Mouse (Mus musculus) heart, adult 2 months (tissue): ENCODE results near the gene St6gal2.

Experiments used
- CTCF ChIP-seq: fragments of 200-600 bp; IDR thresholded peaks from 2 replicates; pipeline ENCODE4 v1.8.1; 2022; ENCODE audit warnings: antibody characterized with exemption, mild to moderate bottlenecking, moderate library complexity
- EP300 ChIP-seq: fragments of 200-500 bp; IDR thresholded peaks from 2 replicates; pipeline ENCODE4 v1.6.1; 2011; ENCODE audit warnings: low read depth, low read length, control low read depth; ENCODE audit not compliant: insufficient read depth
- POLR2A ChIP-seq: fragments of 200-500 bp; IDR thresholded peaks from 2 replicates; pipeline ENCODE4 v1.6.1; 2011; ENCODE audit warnings: mild to moderate bottlenecking, low read depth, low read length, control low read depth; ENCODE audit not compliant: insufficient read depth

DNA sequence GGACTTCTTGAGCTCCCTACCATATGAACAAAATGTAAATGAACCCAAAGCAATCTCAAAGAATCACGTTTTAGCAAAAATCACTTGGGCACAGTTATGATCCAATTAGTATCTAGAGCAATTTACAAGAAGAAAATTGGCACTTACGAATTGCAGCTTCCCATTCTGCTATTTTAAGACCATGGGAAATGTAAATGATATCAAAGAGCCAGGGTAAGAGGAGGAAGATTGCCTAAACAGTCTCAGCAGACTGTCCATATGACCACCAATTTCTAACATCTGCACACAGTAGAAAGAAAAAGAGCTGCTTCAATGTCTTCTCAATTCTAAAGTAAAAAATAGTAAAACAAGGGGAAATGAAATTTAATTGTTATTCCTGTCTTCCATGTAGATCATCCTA lies 116.6 kb downstream of the St6gal2 start:
- TF ChIP-seq CTCF (no peak), EP300 (no peak), POLR2A (no peak)
